Mouse (Mus musculus) retina, postnatal 1 day (tissue): ENCODE measurements at regions not wholly inside any gene's neighbourhood (a gene's known extent, or its start where the extent isn't known, plus 50 kb on each side); places are given as distances from the start of the nearest gene placed in this dataset.

Experiments used
- DNase-seq: peaks from one replicate; pipeline ENCODE4 v3.0.0-alpha.2; 2012

GRCm38 (mm10) chr1:60665329-60665728 is 51.3 kb upstream of the Cd28 start:
- DNase-seq: no peak

- no peak for DNase-seq
Observed at GRCm38 (mm10) chr1:60662301-60662986, 54.2 kb upstream of the Cd28 start.

- DNase-seq: no peak
Observed at GRCm38 (mm10) chr1:60661857-60662256, 54.7 kb upstream of the Cd28 start.

GRCm38 (mm10) chr1:60659604-60660003 is 57.0 kb upstream of the Cd28 start:
- no peak for DNase-seq

GRCm38 (mm10) chr1:60659041-60659440 is 57.6 kb upstream of the Cd28 start:
- no peak for DNase-seq

- DNase-seq: no peak
Observed at GRCm38 (mm10) chr1:60658383-60658782, 58.2 kb upstream of the Cd28 start.

GRCm38 (mm10) chr1:60657511-60657910 is 59.1 kb upstream of the Cd28 start:
- no peak for DNase-seq

- DNase-seq: no peak
Observed at GRCm38 (mm10) chr1:60656976-60657375, 59.6 kb upstream of the Cd28 start.

GRCm38 (mm10) chr1:60655691-60656595 is 60.7 kb upstream of the Cd28 start:
- DNase-seq: no peak

GRCm38 (mm10) chr1:60655206-60655605 is 61.4 kb upstream of the Cd28 start:
- no peak for DNase-seq

- no peak for DNase-seq
Observed at GRCm38 (mm10) chr1:60652570-60653011, 64.0 kb upstream of the Cd28 start.

- no peak for DNase-seq
Observed at GRCm38 (mm10) chr1:60650158-60650557, 66.4 kb upstream of the Cd28 start.

- DNase-seq: no peak
Observed at GRCm38 (mm10) chr1:60649303-60649850, 67.2 kb upstream of the Cd28 start.

GRCm38 (mm10) chr1:60646828-60647227 is 69.8 kb upstream of the Cd28 start:
- no peak for DNase-seq

- DNase-seq: peak; percentile 23
Observed at GRCm38 (mm10) chr1:60646174-60646573, 70.4 kb upstream of the Cd28 start.

GRCm38 (mm10) chr1:60645176-60645575 is 71.4 kb upstream of the Cd28 start:
- no peak for DNase-seq

GRCm38 (mm10) chr1:60642761-60643160 is 73.8 kb upstream of the Cd28 start:
- DNase-seq: no peak

GRCm38 (mm10) chr1:60642175-60642574 is 74.4 kb upstream of the Cd28 start:
- no peak for DNase-seq

GRCm38 (mm10) chr1:60641324-60641764 is 74.4 kb upstream of the Raph1 start:
- DNase-seq: no peak

GRCm38 (mm10) chr1:60639536-60639935 is 72.6 kb upstream of the Raph1 start:
- no peak for DNase-seq

GRCm38 (mm10) chr1:60639059-60639458 is 72.2 kb upstream of the Raph1 start:
- DNase-seq: no peak

- no peak for DNase-seq
Observed at GRCm38 (mm10) chr1:60636802-60637452, 70.0 kb upstream of the Raph1 start.

- DNase-seq: no peak
Observed at GRCm38 (mm10) chr1:60627786-60628453, 61.0 kb upstream of the Raph1 start.
